Mouse (Mus musculus) lung, embryonic 15.5 days (tissue): ENCODE data around the gene Atp1a4. TPM values are rescaled to one million over a fixed set of nuclear protein-coding genes. Genes with fewer than 3 reads are reported as not detected.
"Not testable (repeated sequence)": the region's sequence is repeated elsewhere in the genome, so short reads cannot be mapped to it uniquely, and the experiment has no call there.

Experiments
- ATAC-seq: fragments of 200-750 bp; cut with Nextera tagmentation; 2 replicates; pipeline ENCODE4 v1.8.0; 2017; ENCODE audit warnings: moderate number of reproducible peaks, borderline replicate concordance; ENCODE audit not compliant: low FRiP score, low TSS enrichment; ENCODE audit errors: extremely low read depth
- H3K27ac ChIP-seq: fragments of 300-500 bp; sonication (generic); 2 replicates; pipeline ENCODE4 v1.5.1; 2015; ENCODE audit warnings: moderate library complexity, mild to moderate bottlenecking, inconsistent platforms
- H3K27me3 ChIP-seq: fragments of 300-500 bp; sonication (generic); 2 replicates; pipeline ENCODE4 v1.6.1; 2015; ENCODE audit warnings: inconsistent platforms
- H3K36me3 ChIP-seq: fragments of 300-500 bp; sonication (generic); 2 replicates; pipeline ENCODE4 v1.6.1; 2015; ENCODE audit warnings: inconsistent platforms
- H3K4me1 ChIP-seq: fragments of 300-500 bp; sonication (generic); 2 replicates; pipeline ENCODE4 v1.6.1; 2015; ENCODE audit warnings: inconsistent platforms
- H3K4me2 ChIP-seq: fragments of 300-500 bp; sonication (generic); 2 replicates; pipeline ENCODE4 v1.6.1; 2015; ENCODE audit warnings: inconsistent platforms, mild to moderate bottlenecking, moderate library complexity
- H3K4me3 ChIP-seq: fragments of 300-500 bp; sonication (generic); 2 replicates; pipeline ENCODE4 v1.5.1; 2015; ENCODE audit warnings: mild to moderate bottlenecking, inconsistent platforms
- H3K9ac ChIP-seq: fragments of 300-500 bp; sonication (generic); 2 replicates; pipeline ENCODE4 v1.6.1; 2015; ENCODE audit warnings: inconsistent platforms
- H3K9me3 ChIP-seq: fragments of 300-500 bp; sonication (generic); 2 replicates; pipeline ENCODE4 v1.6.1; 2016; ENCODE audit warnings: inconsistent platforms
- WGBS: fragments of 180-500 bp; shearing (Covaris S2); methylation state at CpG from one replicate; pipeline ENCODE4 v1.1.7; 2015; 5-methylcytosine and 5-hydroxymethylcytosine counted together
- polyA plus RNA-seq: library from polyadenylated mRNA; unstranded; fragments of >200 nt; fragmentation: Nextera tagmentation; extraction: Ambion mirVana; gene quantifications from 2 replicates; pipeline ENCODE4 v1.2.1, GENCODE M21; 2015

The Atp1a4 gene
- polyA plus RNA-seq, 1 experiment from 2014 or later = not detected

DNA sequence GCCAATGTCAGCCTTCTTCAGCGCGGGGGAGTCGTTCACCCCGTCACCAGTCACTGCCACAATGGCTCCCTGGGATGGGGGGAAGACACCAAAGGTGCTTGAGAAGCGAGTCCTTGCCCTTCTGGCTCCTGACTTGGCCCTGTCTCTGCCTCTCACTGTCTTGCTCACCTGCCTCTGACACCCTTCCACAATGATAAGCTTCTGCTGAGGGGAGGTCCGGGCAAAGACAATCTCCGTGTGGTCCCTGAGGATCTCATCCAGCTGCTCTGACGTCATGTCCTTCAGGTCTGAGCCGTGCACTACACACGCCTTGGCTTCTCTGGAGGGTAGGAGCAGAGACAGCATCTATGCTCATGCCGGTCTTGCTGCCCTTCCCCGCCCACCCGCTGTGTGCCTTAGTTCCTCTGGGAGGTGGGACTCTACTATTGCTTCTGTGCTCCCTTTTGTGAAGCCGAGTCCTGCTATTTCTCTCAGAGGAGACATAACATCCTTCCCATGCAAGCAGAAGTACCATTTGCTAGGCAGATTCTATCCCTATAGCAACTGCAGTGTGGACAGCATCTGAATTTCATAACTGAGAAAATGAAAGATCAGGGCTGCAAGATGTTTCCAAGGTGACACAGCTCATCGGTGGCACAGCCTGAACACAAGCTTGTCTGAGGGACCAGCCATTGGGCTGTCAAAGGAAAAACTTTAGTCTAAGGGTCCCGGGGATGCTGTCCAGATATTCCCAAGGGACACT is 21.7 kb upstream of the Atp1a4 start:
- Histone ChIP-seq H3K4me3 (no peak overlapping the region), H3K9me3 (no peaks in the 10 kb centered on the region), H3K4me1 (peaks cover 4% of the 10 kb centered on the region; the same call in 1 of the 2 replicates), H3K36me3 (no peaks in the 10 kb centered on the region), H3K9ac (no peak overlapping the region), H3K4me2 (no peak overlapping the region), H3K27me3 (no peaks in the 10 kb centered on the region), H3K27ac (no peak overlapping the region)
- ATAC-seq = no peak
- WGBS = 74% methylated on average over 16 of the region's 16 CpGs

GRCm38 (mm10) chr1:172278328-172278727 is 20.1 kb upstream of the Atp1a4 start:
- H3K27me3 ChIP-seq = no peaks in the 10 kb centered on the region
- H3K9ac ChIP-seq = no peak overlapping the region
- ATAC-seq = no peak
- 80% methylated on average over 13 of the region's 13 CpGs for WGBS
- no peak overlapping the region for H3K4me3 ChIP-seq
- H3K4me1 ChIP-seq = peaks cover 4% of the 10 kb centered on the region; the same call in 1 of the 2 replicates
- no peaks in the 10 kb centered on the region for H3K36me3 ChIP-seq
- H3K9me3 ChIP-seq = no peaks in the 10 kb centered on the region
- H3K27ac ChIP-seq = no peak overlapping the region
- H3K4me2 ChIP-seq = no peak overlapping the region

GRCm38 (mm10) chr1:172277172-172277571 is 19.0 kb upstream of the Atp1a4 start:
- H3K9me3 ChIP-seq = no peaks in the 10 kb centered on the region
- H3K9ac ChIP-seq = no peak overlapping the region
- no peaks in the 10 kb centered on the region for H3K27me3 ChIP-seq
- H3K4me1 ChIP-seq = peaks cover 4% of the 10 kb centered on the region; the same call in 1 of the 2 replicates
- ATAC-seq = no peak
- H3K36me3 ChIP-seq = no peaks in the 10 kb centered on the region
- H3K4me3 ChIP-seq = no peak overlapping the region
- WGBS = 58% methylated on average over 3 of the region's 3 CpGs
- no peak overlapping the region for H3K4me2 ChIP-seq
- H3K27ac ChIP-seq = no peak overlapping the region

DNA sequence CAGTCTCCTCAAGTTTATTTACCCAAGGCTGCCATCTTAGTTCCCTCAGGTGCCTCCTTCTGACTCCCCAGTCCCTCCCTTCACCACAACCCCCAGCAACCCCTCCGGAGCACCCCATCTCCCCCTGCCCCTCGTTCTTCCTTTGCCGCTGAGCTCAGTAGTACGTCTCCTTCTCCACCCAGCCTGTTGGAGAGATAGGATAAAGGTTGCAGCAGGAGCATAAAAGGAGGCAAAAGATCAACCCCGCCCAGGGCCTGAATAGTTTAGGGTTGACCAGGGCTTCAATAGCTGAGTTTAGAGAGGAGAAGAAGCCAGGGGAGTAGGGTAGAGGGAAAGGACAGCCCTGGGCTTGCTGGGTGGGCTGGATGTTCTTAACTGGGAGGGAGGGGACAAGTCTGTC is 16.3 kb upstream of the Atp1a4 start:
- WGBS = 63% methylated on average over 5 of the region's 5 CpGs
- Histone ChIP-seq H3K36me3 (no peaks in the 10 kb centered on the region), H3K4me1 (no peaks in the 10 kb centered on the region), H3K27me3 (no peaks in the 10 kb centered on the region), H3K4me2 (no peak overlapping the region), H3K27ac (no peak overlapping the region), H3K9ac (no peak overlapping the region), H3K9me3 (no peaks in the 10 kb centered on the region), H3K4me3 (no peak overlapping the region)
- no peak for ATAC-seq

DNA sequence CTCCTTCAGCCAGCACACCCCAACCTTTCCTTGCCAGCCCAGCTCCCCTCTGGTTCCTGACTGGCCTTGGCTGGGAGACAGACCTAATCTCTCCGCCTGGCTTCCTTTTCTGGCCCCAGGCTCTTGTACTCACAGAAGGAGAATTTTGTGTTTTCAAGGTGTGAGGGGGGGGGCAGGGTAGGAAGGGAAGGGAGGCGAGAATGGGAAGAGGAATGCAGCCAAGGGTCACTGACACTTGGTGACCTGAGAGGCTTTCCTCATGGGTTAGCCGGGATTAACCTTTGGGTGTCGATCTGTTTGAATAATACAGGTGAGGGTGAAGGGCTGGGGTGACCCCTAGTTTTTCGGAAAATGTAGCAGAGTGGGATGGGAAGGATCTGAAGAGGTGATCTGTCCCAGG is 15.9 kb upstream of the Atp1a4 start:
- Histone ChIP-seq H3K4me2 (no peak overlapping the region), H3K36me3 (no peaks in the 10 kb centered on the region), H3K4me3 (no peak overlapping the region), H3K4me1 (no peaks in the 10 kb centered on the region), H3K9me3 (no peaks in the 10 kb centered on the region), H3K27ac (no peak overlapping the region), H3K27me3 (no peaks in the 10 kb centered on the region), H3K9ac (no peak overlapping the region)
- WGBS = 43% methylated on average over 5 of the region's 5 CpGs
- no peak for ATAC-seq

GRCm38 (mm10) chr1:172273386-172273785 is 15.2 kb upstream of the Atp1a4 start:
- no peak overlapping the region for H3K27ac ChIP-seq
- 84% methylated on average over 6 of the region's 6 CpGs for WGBS
- H3K4me3 ChIP-seq = no peak overlapping the region
- H3K36me3 ChIP-seq = no peaks in the 10 kb centered on the region
- H3K27me3 ChIP-seq = no peaks in the 10 kb centered on the region
- H3K9ac ChIP-seq = no peak overlapping the region
- ATAC-seq = no peak
- no peaks in the 10 kb centered on the region for H3K9me3 ChIP-seq
- no peaks in the 10 kb centered on the region for H3K4me1 ChIP-seq
- H3K4me2 ChIP-seq = no peak overlapping the region

GRCm38 (mm10) chr1:172271765-172272164 is 13.6 kb upstream of the Atp1a4 start:
- no peaks in the 10 kb centered on the region for H3K9me3 ChIP-seq
- H3K9ac ChIP-seq = no peak overlapping the region
- no peaks in the 10 kb centered on the region for H3K36me3 ChIP-seq
- ATAC-seq = no peak
- no peak overlapping the region for H3K4me2 ChIP-seq
- no peak overlapping the region for H3K4me3 ChIP-seq
- WGBS = 58% methylated on average over 10 of the region's 10 CpGs
- no peaks in the 10 kb centered on the region for H3K4me1 ChIP-seq
- H3K27me3 ChIP-seq = no peaks in the 10 kb centered on the region
- no peak overlapping the region for H3K27ac ChIP-seq

- ATAC-seq = no peak
- H3K9me3 ChIP-seq = no peaks in the 10 kb centered on the region
- no peaks in the 10 kb centered on the region for H3K36me3 ChIP-seq
- H3K4me3 ChIP-seq = no peak overlapping the region
- WGBS = 78% methylated on average over 3 of the region's 3 CpGs
- no peaks in the 10 kb centered on the region for H3K4me1 ChIP-seq
- H3K9ac ChIP-seq = no peak overlapping the region
- H3K27me3 ChIP-seq = no peaks in the 10 kb centered on the region
- no peak overlapping the region for H3K27ac ChIP-seq
- no peak overlapping the region for H3K4me2 ChIP-seq
These were observed 13.0 kb upstream of the Atp1a4 start for GRCm38 (mm10) chr1:172271208-172271607.

DNA sequence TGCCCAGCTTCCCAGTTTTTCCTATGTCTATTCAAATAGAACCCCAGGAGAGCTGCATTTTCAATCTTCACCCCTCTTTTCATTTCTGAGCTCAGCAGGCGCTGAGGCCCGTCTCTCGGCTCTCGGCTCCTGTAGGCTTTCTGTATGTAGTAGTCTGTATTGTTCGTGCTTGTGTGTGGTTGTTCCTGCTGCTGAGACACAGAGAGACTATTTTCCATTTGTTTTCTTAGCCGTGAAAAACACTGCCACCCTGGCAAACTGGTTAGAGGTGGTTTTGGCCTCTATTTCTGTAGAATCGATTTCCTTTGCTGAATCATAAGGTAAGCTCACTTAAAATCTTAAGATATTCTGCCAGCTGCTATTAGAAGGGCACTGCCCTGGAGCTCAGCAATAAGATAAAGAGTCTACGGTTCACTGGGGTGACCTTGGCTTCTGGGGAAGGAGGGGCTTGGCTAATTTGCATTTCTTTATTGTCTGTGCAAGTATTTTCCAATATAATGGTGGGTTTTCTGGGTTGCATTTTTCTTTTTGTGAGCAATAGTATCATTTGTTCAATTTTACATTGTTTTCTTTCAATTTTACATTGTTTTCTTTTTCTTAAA is 3.4 kb upstream of the Atp1a4 start, which contains the start of gene Igsf8:
Gene Igsf8 (plus strand): TSS at position 165 of the 602 bp plus-strand sequence.
- no peak for ATAC-seq
- no peak within 1 kb of the TSS for H3K4me3 ChIP-seq
- H3K9me3 ChIP-seq = no peaks in the 10 kb centered on the region
- no peaks in the 10 kb centered on the region for H3K36me3 ChIP-seq
- no peak within 1 kb of the TSS for H3K27ac ChIP-seq
- H3K9ac ChIP-seq = no peak within 1 kb of the TSS
- H3K4me1 ChIP-seq = no peaks in the 10 kb centered on the region
- 66% methylated on average over 8 of the region's 8 CpGs for WGBS
- no peaks in the 10 kb centered on the region for H3K27me3 ChIP-seq
- no peak within 1 kb of the TSS for H3K4me2 ChIP-seq

- H3K27me3 ChIP-seq = peaks cover 22% of the 10 kb centered on the region
- no peak overlapping the region for H3K4me3 ChIP-seq
- WGBS = 42% methylated on average over 2 of the region's 2 CpGs
- H3K36me3 ChIP-seq = no peaks in the 10 kb centered on the region
- H3K9me3 ChIP-seq = no peaks in the 10 kb centered on the region
- H3K27ac ChIP-seq = no peak overlapping the region
- H3K4me2 ChIP-seq = no peak overlapping the region
- H3K9ac ChIP-seq = no peak overlapping the region
- ATAC-seq = no peak
- no peaks in the 10 kb centered on the region for H3K4me1 ChIP-seq
These were observed 10.5 kb downstream of the Atp1a4 start for GRCm38 (mm10) chr1:172247679-172248078.

GRCm38 (mm10) chr1:172247216-172247615 is 11.0 kb downstream of the Atp1a4 start:
- Histone ChIP-seq H3K27ac (no peak overlapping the region), H3K27me3 (peaks cover 22% of the 10 kb centered on the region), H3K9ac (no peak overlapping the region), H3K9me3 (no peaks in the 10 kb centered on the region), H3K4me3 (no peak overlapping the region), H3K36me3 (no peaks in the 10 kb centered on the region), H3K4me2 (no peak overlapping the region), H3K4me1 (no peaks in the 10 kb centered on the region)
- no peak for ATAC-seq
- WGBS = 65% methylated on average over 4 of the region's 4 CpGs

GRCm38 (mm10) chr1:172244645-172245044 is 13.6 kb downstream of the Atp1a4 start:
- not testable (repeated sequence) for H3K4me1 ChIP-seq, H3K27ac ChIP-seq, H3K9me3 ChIP-seq, H3K9ac ChIP-seq, H3K36me3 ChIP-seq, ATAC-seq
- Histone ChIP-seq H3K4me3 (0 out of 2 replicates have a peak overlapping the region, but pooled peaks have one; percentile 11), H3K4me2 (peak overlapping the region; percentile 39), H3K27me3 (peaks cover 22% of the 10 kb centered on the region)
- WGBS = 35% methylated on average over 23 of the region's 23 CpGs
